Mouse (Mus musculus): ENCODE measurements around the gene Atg7.

The Atg7 gene

DNA sequence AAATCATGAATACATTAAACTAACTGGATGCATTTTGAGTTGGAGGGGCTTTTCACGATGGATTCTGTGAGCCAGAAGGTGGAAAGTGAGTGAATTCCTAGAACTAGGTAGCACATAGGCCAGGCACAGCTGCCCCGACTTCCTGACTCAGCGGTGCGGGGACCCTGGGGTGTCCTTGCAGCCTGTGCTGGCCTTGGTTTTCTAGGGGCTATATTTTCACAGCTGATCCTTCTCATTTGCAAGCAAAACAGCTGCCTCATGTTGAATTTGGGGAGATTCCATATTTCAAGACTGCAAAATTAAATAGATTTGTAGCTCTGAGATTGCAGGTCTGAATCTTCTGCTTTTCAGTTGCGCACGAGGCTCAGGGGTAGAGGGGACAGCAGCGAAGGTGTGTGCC is 139.6 kb downstream of the Atg7 start:
- DNase-seq (ENCODE audit: low read depth, low spot score), result no peak

DNA sequence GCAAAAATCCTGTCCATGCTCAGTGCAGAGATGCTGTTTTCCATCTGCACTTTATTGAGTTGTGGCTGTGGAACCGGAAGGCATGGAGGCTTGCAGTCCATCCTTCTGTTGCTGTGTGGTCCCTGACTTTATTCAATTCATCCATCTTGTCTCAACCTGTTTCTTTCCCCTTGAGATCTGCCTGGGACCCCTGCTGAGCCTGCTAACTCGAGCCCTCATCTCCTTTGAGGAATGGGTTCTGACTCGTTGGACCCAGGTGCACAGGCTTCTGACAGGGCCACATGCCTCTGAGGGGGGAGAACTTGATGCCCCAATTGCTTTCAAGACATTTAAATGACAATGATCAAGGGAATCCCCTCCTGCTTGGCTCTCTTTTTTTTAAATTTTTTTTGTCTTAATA is 143.6 kb downstream of the Atg7 start:
- no peak for DNase-seq (ENCODE audit: low read depth, low spot score)

DNA sequence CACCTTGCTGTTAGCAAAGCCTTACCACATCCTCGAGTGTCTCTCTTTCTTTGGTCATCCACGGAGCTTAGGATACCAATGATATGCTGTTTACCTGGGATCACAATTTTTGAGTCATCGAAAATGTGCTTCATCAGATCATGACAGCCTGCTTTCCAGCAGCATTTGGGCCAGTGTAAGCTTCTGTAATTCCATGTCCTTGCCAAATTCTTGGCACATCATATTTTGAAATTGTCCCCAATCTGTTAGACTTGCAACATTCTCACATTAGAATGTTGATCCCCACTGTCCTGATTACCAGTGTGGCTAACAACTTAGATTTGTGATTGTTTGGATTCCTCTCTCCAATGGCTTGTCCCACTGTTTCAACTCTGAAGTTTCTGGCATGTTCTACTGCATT is 144.7 kb downstream of the Atg7 start:
- DNase-seq (ENCODE audit: low read depth, low spot score), result no peak

DNA sequence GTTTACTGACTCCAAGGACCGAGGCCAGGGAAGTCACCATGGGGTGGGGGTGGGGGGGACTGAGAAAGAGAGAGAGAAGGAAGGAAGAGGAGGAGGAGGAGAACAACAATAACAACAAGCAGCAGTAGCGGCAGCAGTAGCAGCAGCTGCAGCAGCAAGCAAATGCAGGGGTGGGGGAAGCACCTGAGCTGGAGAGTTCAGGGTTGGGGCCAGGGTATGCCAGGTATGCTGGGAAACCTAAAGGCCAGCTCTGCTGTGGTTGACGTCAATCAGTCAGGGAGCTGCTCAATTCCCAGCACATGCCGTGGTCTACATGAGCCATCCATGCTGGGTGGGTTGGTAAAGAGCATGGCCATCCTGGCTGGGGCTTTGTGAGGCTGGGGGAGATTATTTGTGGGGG is 145.8 kb downstream of the Atg7 start:
- DNase-seq (ENCODE audit: low read depth, low spot score), result no peak

DNA sequence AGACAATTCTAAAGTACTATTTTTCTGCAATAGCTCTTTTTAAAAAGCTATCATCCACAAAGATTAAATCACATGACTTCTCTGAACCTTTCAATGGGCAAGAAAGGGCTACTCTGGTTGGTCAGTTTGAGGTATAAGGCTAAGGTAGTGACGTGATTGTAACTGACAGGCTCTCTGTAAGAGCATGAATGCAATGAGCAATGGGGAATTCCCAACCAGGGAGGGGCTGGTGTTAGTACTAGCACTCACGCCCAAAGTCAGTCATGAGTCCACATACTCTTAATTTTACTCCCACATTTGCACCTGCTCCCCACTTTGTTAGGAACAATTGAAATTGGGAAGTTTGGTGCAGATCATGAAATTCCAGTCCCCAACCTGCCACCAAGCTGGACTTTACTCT is 147.2 kb downstream of the Atg7 start:
- no peak for DNase-seq (ENCODE audit: low read depth, low spot score)

DNA sequence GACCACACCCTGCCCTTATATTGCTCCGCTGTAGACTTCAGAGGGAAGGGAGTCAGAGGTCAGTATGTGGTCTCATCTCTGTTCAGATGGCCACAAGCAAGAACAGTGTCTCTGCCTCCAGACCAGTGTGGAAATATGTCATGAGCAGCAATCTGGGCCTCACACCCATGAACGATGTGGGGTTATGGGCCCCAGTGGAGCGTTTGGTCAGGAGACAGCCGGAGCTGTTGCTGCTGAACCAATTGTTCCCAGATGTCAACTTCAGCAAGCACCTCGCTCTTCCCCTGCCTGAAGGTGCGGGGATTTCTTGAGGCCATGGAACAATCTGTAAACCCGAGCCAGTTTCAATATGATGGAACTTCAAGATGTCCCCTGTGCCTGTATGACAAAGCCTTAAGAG is 148.0 kb downstream of the Atg7 start:
- no peak for DNase-seq (ENCODE audit: low read depth, low spot score)

DNA sequence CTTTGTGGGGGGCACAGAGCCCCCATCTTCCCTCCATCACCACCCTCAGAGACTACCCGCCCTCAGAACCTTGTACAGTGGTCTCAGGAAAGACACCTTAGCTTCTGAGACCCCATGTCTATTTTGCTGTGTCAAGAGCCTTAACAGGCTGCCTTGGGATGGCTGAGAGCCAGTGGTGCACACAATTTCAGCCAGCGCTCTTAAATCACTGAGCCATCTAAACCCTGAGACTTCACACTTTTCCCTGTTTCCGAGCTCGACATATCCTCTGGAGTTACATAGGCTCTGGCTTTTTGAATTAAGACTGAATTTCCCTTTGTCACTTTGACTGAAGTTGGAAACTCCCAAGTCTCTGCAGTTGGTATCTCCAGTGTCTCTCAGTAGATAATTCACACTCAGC is 148.9 kb downstream of the Atg7 start:
- DNase-seq (ENCODE audit: low read depth, low spot score), result no peak

DNA sequence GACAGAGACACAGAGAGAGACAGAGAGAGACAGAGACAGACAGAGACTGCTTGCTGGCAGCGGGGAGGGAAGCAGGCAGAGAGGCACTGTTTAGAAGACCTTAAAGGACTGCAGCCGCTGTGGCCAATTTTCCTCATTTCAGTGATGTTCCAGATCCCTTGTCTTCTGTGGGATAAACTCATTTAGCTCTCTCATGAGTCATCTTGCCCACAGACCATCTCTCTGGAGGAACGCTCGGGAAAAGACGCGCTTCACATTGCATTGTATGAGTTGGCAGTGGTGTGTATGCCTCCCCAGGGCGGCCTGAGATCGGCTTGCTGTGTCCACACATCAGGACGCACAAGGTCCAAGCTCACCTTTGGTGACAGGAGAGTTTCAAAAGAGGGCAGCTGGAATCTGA is 151.8 kb downstream of the Atg7 start:
- DNase-seq (ENCODE audit: low read depth, low spot score), result peak; percentile 71

DNA sequence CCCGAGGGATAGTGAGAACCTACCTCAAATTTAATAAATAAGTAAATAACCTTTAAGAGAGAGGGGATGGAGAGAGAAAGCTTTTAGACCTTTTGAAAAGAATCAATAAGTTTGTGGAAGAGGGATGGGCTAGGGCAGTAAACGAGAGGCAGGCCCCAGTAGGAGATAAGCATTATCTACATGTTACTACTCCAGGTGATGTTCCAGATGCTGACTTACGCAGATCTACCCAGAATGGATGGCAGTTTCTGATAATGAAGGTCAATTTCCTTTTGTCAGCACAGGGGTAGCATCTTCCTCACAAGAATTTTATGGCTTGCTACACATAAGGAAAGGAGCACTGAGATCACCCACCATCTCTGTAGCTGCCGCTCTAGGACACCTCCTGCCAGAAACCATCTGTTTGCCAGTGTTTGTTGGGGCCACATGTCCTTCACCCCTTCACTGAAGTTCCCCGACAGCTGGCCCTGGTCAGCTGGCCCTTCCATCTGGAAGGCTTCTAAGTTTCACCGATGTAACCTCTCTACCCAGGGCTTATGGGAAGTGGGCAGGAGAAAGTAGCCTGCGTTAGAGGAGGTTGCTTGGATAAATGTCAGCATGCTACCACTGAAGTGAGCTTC is 152.9 kb downstream of the Atg7 start:
- DNase-seq (ENCODE audit: low read depth, low spot score), result no peak

DNA sequence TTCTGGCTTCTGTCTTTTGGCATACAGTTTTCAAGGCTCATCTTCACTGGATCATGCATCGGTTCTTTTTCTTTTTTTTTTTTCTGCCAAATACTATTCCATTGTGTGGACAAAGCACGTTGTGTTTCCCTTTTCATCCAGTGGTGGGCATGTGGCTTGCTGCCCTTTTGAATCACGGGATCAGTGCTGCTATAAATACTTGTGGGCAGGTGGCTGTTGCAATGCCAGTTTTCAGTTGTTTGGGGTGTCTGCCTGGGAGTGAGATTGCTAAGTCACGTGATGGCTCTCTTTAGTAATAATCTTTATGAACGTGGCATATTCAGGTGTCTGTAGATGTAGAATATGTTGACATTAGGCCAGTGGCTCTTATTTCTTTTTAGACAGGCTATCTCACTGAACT is 155.0 kb downstream of the Atg7 start:
- DNase-seq (ENCODE audit: low read depth, low spot score), result peak; percentile 64

DNA sequence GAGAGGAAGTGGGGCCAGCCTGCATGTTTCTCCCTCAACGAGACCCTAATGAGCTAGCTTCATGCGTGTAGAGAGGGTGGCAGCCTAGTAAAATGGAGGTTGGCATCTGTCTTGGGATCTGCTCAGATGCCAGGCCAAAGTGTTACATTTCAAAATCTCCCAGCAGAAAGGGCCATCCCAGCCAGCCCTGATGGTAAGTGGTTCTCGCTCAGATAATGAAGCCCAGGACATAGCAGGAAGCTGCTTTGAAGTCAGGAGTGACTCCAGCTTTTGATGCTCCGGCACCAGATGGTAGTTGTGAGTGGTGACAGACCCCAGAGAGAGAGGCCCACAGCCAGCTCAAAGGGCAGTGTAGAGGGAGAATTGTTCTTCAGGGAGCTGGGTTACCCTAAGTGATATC is 155.8 kb downstream of the Atg7 start:
- DNase-seq (ENCODE audit: low read depth, low spot score), result no peak

DNA sequence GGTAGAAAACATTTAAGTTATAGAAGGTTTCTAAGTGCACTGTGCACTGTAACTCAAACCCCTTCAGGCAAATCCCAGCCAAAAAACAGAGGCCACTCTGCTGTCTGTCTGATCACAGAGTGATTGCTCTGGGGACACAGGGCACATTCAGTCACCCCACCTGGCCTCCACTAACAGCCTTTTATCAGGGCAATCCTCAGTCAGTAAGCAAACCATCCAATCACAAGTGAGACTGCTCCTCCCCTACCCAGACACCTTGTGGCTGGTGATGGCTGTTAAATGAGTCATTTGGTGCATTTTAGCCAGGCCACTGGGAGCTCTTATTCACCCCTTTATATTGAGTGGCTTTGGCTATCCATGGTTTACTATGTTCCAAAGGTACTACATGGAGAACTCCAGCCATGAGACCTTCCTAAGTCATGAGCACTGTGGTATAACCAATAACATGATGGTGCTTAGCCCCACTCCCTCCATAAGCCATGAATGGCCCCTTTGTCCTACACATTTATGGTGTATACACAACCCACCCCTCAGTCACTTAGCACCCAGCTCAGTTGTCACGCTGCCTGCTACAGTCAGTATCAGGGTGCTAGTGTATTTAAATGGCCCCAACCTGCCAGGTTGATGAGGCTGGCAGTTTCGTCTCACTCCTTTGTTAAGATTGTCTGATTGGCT is 157.5 kb downstream of the Atg7 start:
- no peak for DNase-seq (ENCODE audit: low read depth, low spot score)

DNA sequence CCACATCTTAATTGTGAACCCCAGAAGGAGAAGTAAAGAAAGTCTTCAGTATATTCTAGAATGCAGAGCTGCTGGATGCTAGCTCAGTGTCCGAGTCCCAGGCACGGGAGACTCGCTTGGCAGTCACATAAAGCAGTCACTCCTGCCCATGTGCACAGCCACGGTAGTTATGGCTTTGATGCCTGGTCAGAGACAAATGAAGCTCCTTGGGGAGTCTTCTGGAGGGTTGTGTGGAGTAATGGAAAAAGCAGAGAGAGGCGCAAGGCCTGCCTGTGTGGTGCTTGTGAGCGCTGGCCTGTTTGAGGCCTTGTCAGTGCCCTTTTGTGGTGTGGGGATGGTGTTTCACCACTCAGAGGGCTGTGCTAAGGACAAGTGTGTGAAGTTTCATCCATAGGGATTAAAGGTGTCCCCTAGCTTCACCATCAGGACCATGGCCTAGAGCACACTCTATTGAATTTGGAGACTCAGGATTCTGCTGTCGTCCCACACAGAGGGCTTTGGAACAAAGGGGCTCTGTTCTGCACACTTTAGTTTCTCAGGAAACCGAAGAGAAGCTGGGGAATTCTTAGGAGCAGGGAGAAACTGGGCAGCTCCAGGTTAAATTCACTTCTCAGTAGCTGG is 161.1 kb downstream of the Atg7 start:
- no peak for DNase-seq (ENCODE audit: low read depth, low spot score)

DNA sequence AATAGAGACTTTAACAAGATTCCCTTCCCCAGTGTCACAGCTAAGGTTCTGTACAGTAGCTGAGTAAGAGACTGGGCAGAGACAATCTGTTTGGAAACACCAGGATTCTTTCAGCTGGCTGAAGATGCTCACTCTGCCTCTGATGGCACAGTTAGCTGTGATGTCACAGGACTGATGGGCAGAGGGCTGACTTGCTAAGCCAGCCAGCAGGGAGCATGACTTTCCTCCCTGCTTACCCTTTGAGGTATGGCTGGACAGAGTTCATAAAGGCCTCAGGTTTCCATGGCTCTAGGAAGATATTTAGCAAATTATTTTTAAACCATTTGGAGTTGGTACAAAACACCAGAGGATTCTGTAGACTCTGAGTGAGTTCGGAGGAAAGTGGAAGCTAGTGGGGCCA is 162.0 kb downstream of the Atg7 start:
- DNase-seq (ENCODE audit: low read depth, low spot score), result no peak

DNA sequence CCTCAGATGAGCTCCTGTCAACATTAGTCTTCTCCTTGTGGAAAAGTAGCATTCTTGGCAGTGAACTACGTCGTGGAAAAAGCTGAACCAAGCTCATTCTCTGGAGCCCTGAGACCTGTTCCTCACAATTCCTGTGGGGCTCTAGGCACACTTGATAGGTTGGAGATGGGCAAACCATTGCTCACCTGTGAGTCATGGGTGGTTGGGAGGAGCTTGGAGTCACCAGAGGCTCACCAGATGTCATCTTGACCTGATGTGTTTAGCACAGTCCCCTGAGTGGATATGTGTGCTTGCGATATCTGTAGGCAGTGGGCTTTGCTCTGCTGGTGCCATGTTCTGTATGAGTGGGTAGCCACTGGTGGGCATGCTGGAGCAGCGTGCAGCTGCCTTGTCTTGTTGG is 163.0 kb downstream of the Atg7 start:
- no peak for DNase-seq (ENCODE audit: low read depth, low spot score)

DNA sequence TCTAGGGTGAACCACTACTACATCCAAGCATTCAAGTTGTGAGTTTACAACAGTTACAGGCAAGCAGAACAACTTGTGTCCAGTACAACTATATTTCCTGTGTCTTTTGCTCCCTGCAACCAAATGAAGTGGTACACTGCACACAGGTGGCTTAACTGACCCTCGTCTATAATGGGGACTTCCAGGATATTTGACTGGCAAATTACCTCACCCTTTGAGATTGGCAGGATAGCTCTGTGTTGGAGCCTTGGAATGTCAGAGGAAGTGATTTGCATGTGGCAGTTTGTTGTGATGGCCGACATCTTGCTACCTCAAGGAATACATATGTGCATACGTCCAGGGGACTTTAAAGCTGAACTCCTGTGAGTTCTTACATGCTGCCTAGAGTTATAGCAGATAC is 164.6 kb downstream of the Atg7 start:
- no peak for DNase-seq (ENCODE audit: low read depth, low spot score)

DNA sequence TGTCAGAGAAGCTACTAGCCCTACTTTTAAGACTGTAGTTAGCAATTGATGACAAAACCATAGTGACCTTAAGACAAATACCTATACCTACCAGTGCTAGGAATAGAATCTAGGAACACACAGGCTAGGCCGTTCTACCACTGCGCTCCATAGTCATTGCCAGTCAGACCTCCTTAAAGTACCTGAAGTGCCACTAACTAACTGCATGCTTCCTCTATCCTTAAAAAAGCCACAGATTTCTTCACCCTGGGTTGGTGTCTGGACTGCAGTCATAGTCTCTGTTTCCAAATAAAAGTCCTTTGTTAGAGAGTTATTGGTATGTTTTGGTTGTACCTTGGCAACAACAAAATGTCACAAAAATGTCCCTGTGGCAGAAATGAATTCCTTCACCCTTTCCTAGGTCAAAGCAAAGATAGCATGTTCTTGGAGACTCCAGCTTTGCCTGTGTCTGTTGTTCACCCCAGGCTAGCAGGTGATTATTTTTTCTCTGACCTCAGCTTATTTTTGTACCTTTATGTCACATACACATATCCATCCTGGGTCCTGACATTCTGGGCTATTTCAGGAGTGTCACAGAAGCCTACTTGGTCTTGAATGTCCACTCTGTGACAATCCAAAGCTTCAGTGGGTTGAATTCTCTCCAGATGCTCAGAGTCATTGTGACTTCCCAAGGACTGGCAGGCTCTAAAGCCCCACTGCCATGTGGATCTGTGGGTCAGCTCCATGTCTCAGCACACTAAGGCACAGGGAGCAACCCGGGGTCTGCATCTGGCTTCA is 165.9 kb downstream of the Atg7 start:
- no peak for DNase-seq (ENCODE audit: low read depth, low spot score)

DNA sequence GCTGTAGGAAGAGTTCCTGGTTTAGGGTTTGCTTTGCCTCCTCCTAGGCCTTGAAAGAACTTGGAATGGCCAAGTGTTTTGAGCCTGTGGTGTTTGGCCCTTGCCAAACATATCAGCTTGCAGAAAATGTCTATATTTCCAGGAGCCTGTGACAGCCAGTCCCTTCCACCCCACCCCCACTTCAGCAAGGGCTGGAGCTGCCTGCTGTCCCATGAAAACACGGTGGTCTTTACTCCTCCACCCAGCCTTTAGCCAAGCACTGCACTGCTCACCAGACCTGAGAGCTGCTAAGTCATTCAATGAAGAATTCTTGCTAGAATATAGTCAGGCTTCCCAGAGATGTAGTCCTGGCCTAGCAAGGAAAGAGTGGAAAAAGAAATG is 166.5 kb downstream of the Atg7 start:
- DNase-seq (ENCODE audit: low read depth, low spot score), result no peak

DNA sequence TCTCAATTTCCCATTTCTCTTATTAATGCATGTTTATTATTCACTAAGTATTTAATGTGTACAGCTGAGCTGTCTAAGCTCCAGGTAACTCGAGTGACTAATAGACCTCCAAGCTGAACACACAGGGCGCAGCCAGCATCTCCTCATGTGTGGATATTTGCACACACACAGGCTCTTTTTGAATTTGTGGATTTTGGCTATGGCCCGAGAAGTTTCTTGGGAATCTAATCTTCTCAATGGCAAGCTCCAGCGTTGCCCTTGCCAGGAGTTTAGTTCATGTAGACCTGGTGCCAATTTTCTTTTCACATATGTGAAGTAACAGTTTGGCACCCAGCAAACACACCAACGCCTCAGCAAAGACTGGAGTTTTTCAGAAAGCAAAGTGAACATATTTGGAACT is 169.4 kb downstream of the Atg7 start:
- peak; percentile 59 for DNase-seq (ENCODE audit: low read depth, low spot score)

DNA sequence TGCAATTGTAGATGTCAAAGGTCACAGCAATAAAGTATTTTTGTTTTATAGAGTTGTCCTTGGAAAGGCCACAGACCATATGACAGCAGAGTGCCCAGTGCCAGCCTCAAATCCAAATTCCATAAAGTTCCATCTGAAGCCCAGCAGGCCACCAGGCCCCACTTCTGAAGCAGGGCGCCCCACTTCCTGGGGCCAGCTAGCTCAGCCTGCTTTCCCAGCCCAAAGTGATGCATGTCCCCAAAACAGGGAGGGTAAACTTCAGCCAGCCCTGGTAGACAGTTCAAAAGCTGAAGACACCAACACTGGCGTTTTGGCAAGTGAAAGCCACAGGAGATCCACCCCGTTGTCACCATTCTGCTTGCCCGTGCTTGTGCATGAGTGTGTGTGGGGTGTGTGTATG is 169.9 kb downstream of the Atg7 start:
- DNase-seq (ENCODE audit: low read depth, low spot score), result no peak

DNA sequence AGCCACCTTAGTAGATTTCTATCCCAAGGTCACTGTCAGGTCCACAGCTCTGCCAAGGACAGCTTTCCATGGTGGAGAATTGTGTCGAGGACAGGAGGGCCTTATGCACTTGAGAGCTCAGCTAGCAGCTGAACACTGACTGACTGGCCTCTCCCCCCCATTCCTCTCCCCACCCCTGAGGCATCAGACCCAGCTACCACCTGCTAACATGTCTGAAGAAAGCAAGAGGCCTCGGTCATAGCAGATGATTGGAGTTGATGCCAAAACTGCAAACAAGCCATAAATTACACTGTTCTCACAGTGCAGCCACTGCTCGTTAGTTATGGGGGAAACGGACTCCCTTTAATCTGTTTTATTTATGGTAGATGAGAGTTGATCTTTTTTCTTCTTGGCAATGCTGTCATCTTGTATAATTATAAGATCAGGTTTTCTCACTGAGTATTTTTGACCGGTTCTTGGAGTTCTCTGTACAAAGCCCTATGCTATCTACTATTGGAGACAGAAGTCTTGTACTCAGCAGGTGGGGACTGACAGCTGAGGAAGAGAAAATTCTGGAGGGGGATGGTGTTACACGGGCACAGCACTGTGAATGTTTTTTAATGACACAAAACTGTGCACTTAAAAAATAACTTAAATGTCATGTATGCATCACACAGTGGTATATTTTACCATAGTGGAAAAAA is 171.4 kb downstream of the Atg7 start:
- peak; percentile 16 for DNase-seq (ENCODE audit: low read depth, low spot score)
